Mouse (Mus musculus): Measurements from ENCODE around the gene Klf15. TPM values are rescaled to one million over a fixed set of nuclear protein-coding genes. Genes with fewer than 3 reads are reported as not detected.

Klf15 gene
- polyA plus RNA-seq, 1 experiment, result 15.5 TPM

- DNase-seq (ENCODE audit: low spot score), result no peak
Measured at GRCm38 (mm10) chr6:90463890-90464421, 1.6 kb downstream of the Klf15 start.

GRCm38 (mm10) chr6:90465028-90465640, 2.8 kb downstream of the Klf15 start:
- no peak for DNase-seq (ENCODE audit: low spot score)

- DNase-seq (ENCODE audit: low spot score), result no peak
Measured at GRCm38 (mm10) chr6:90466079-90466478, 3.7 kb downstream of the Klf15 start.

GRCm38 (mm10) chr6:90466847-90467410, 4.6 kb downstream of the Klf15 start:
- DNase-seq (ENCODE audit: low spot score), result no peak

- no peak for DNase-seq (ENCODE audit: low spot score)
Measured at GRCm38 (mm10) chr6:90468216-90468615, 5.8 kb downstream of the Klf15 start.

- no peak for DNase-seq (ENCODE audit: low spot score)
Measured at GRCm38 (mm10) chr6:90469041-90469440, 6.7 kb downstream of the Klf15 start.

- no peak for DNase-seq (ENCODE audit: low spot score)
Measured at GRCm38 (mm10) chr6:90470255-90470654, 7.9 kb downstream of the Klf15 start.

- no peak for DNase-seq (ENCODE audit: low spot score)
Measured at GRCm38 (mm10) chr6:90470947-90471541, 8.7 kb downstream of the Klf15 start.

GRCm38 (mm10) chr6:90472079-90472478, 9.7 kb downstream of the Klf15 start:
- DNase-seq (ENCODE audit: low spot score), result no peak

- no peak for DNase-seq (ENCODE audit: low spot score)
Measured at GRCm38 (mm10) chr6:90472697-90473096, 10.3 kb downstream of the Klf15 start.

GRCm38 (mm10) chr6:90473630-90474360, 11.4 kb downstream of the Klf15 start:
- no peak for DNase-seq (ENCODE audit: low spot score)

GRCm38 (mm10) chr6:90474361-90474750, 12.0 kb downstream of the Klf15 start:
- DNase-seq (ENCODE audit: low spot score), result no peak

- DNase-seq (ENCODE audit: low spot score), result no peak
Measured at GRCm38 (mm10) chr6:90475176-90475853, 12.9 kb downstream of the Klf15 start.

- no peak for DNase-seq (ENCODE audit: low spot score)
Measured at GRCm38 (mm10) chr6:90475854-90476212, 13.5 kb downstream of the Klf15 start.

- DNase-seq (ENCODE audit: low spot score), result no peak
Measured at GRCm38 (mm10) chr6:90476941-90477518, 14.7 kb downstream of the Klf15 start.

GRCm38 (mm10) chr6:90484249-90484648, 21.9 kb downstream of the Klf15 start:
- no peak for DNase-seq (ENCODE audit: low spot score)

GRCm38 (mm10) chr6:90484876-90485275, 22.5 kb downstream of the Klf15 start:
- DNase-seq (ENCODE audit: low spot score), result no peak

- DNase-seq (ENCODE audit: low spot score), result no peak
Measured at GRCm38 (mm10) chr6:90486176-90486921, 24.0 kb downstream of the Klf15 start, which contains the start of gene Aldh1l1. Gene Aldh1l1, plus strand, starts transcription at chr6:90486427.

- no peak for DNase-seq (ENCODE audit: low spot score)
Measured at GRCm38 (mm10) chr6:90487531-90487930, 25.2 kb downstream of the Klf15 start.

- no peak for DNase-seq (ENCODE audit: low spot score)
Measured at GRCm38 (mm10) chr6:90489532-90489931, 27.2 kb downstream of the Klf15 start.

- no peak for DNase-seq (ENCODE audit: low spot score)
Measured at GRCm38 (mm10) chr6:90490976-90491375, 28.6 kb downstream of the Klf15 start.
